Mouse (Mus musculus): ENCODE measurements around the gene Phc2. TPM values are rescaled to one million over a fixed set of nuclear protein-coding genes. Genes with fewer than 3 reads are reported as not detected.
A peak's percentile ranks its signal among the peaks of the same experiment; 100 is the strongest.

The Phc2 gene
- polyA plus RNA-seq, 1 experiment = 104 TPM

- peak in 1 of 2 experiments; percentile 63 for DNase-seq (ENCODE audit: extremely low spot score in 1 of 2, low spot score in 1 of 2)
These were observed 58.4 kb downstream of the Phc2 start for GRCm38 (mm10) chr4:128712941-128713340.

- peak in 1 of 2 experiments; percentile 71 for DNase-seq (ENCODE audit: extremely low spot score in 1 of 2, low spot score in 1 of 2)
These were observed 61.0 kb downstream of the Phc2 start for GRCm38 (mm10) chr4:128715241-128716204.

GRCm38 (mm10) chr4:128716279-128716678, 61.8 kb downstream of the Phc2 start:
- no peak for DNase-seq (ENCODE audit: extremely low spot score in 1 of 2, low spot score in 1 of 2)

GRCm38 (mm10) chr4:128716731-128717130, 62.2 kb downstream of the Phc2 start:
- no peak for DNase-seq (ENCODE audit: extremely low spot score in 1 of 2, low spot score in 1 of 2)

GRCm38 (mm10) chr4:128720110-128720509, 65.6 kb downstream of the Phc2 start:
- DNase-seq (ENCODE audit: extremely low spot score in 1 of 2, low spot score in 1 of 2) = peak in 1 of 2 experiments; percentile 81

- no peak for DNase-seq (ENCODE audit: extremely low spot score in 1 of 2, low spot score in 1 of 2)
These were observed 66.7 kb downstream of the Phc2 start for GRCm38 (mm10) chr4:128721061-128721648.

- no peak for DNase-seq (ENCODE audit: extremely low spot score in 1 of 2, low spot score in 1 of 2)
These were observed 67.3 kb downstream of the Phc2 start for GRCm38 (mm10) chr4:128721761-128722160.

GRCm38 (mm10) chr4:128722932-128723331, 68.4 kb downstream of the Phc2 start:
- no peak for DNase-seq (ENCODE audit: extremely low spot score in 1 of 2, low spot score in 1 of 2)

- no peak for DNase-seq (ENCODE audit: extremely low spot score in 1 of 2, low spot score in 1 of 2)
These were observed 68.9 kb downstream of the Phc2 start for GRCm38 (mm10) chr4:128723431-128723830.

- peak in 1 of 2 experiments; percentile 54 for DNase-seq (ENCODE audit: extremely low spot score in 1 of 2, low spot score in 1 of 2)
These were observed 69.6 kb downstream of the Phc2 start for GRCm38 (mm10) chr4:128724059-128724458.

GRCm38 (mm10) chr4:128727019-128727720, 72.7 kb downstream of the Phc2 start:
- peak in 1 of 2 experiments; percentile 73 for DNase-seq (ENCODE audit: extremely low spot score in 1 of 2, low spot score in 1 of 2)

GRCm38 (mm10) chr4:128727721-128728430, 73.4 kb downstream of the Phc2 start:
- DNase-seq (ENCODE audit: extremely low spot score in 1 of 2, low spot score in 1 of 2) = peak in 1 of 2 experiments; percentile 45

- DNase-seq (ENCODE audit: extremely low spot score in 1 of 2, low spot score in 1 of 2) = no peak
These were observed 73.9 kb downstream of the Phc2 start for GRCm38 (mm10) chr4:128728431-128728851.

- no peak for DNase-seq (ENCODE audit: extremely low spot score in 1 of 2, low spot score in 1 of 2)
These were observed 74.7 kb downstream of the Phc2 start for GRCm38 (mm10) chr4:128729033-128729708.

- DNase-seq (ENCODE audit: extremely low spot score in 1 of 2, low spot score in 1 of 2) = no peak
These were observed 75.2 kb downstream of the Phc2 start for GRCm38 (mm10) chr4:128729709-128730037.

GRCm38 (mm10) chr4:128730271-128730670, 75.8 kb downstream of the Phc2 start:
- no peak for DNase-seq (ENCODE audit: extremely low spot score in 1 of 2, low spot score in 1 of 2)

GRCm38 (mm10) chr4:128732794-128733193, 78.3 kb downstream of the Phc2 start:
- DNase-seq (ENCODE audit: extremely low spot score in 1 of 2, low spot score in 1 of 2) = no peak

- DNase-seq (ENCODE audit: extremely low spot score in 1 of 2, low spot score in 1 of 2) = no peak
These were observed 79.0 kb downstream of the Phc2 start for GRCm38 (mm10) chr4:128733496-128733895.

- peak; percentile 63 to 70 for DNase-seq (ENCODE audit: extremely low spot score in 1 of 2, low spot score in 1 of 2)
These were observed 79.7 kb downstream of the Phc2 start for GRCm38 (mm10) chr4:128734217-128734616.

Data from frontal cortex, adult 2 months (tissue).